Mouse (Mus musculus) heart, postnatal 4 days (tissue): Measurements from ENCODE around the gene H2-Ab1. TPM values are rescaled to one million over a fixed set of nuclear protein-coding genes. Genes with fewer than 3 reads are reported as not detected.
"Not testable (repeated sequence)": the region's sequence is repeated elsewhere in the genome, so short reads cannot be mapped to it uniquely, and the experiment has no call there.

ENCODE experiments used
- DNase-seq: peaks from one replicate; pipeline ENCODE4 v3.0.0; 2021
- total RNA-seq, 2 experiments: library from RNA; stranded (reverse); gene quantifications; 2 replicates each; pipeline ENCODE4 v1.2.3; 2021

H2-Ab1 gene
- 1 to 10 TPM; 2.4 to 3.1 TPM for total RNA-seq

DNA sequence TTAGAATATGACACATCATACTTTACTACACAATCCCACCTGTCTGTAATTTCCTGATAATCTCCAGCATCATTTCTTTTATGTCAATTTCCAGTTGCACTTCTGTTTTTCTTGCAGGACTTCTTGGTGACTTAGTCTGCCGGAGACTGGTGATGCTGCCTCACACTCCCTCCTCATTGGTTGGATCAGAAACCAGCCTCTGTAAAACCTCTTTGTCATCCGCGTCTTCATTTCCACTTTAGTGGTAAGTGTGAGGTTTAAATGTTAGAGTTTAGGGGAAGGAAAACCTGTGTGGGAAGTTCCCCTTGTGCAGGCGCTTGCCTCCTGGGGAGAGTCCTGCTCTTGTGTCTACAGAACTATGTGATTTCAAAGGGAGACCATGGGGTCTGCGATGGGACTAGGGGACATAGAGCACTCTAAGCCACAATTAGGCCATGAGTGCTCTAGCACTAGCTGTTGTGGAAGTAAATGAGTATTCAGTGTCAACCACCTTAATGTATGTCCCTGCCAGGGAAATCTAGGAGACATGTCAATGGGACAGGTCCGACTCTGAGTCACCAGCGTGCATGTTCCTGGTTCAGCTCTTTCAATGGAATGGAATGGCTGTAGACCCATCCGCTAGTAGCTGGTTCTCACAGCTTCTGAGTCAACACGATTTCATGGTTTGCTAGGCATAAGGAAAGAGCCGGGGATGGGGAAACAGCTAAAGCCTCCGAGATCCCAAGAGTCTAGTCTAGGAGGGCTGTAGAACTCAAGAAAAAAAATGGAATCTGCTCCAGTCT is at the start of gene H2-Ab1:
Gene H2-Ab1 (plus strand): TSS at position 96 of the 782 bp plus-strand sequence.
- peak; percentile 87 for DNase-seq

DNA sequence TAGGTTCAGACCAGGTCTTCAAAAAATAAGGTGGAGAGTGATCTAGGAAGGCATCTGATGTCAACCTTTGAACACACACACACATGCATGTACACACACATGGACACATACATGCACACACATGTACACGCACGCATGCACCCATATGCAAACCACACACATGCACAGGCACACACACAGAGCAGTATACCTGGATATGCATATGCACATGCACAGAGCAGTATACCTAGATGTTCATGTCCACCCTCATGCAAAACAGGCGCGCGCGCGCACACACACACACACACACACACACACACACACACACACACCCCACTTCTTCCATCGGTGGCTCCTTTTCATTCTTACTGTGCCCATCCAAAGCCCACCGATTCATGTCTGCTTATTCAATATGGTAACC is 49.6 kb upstream of the H2-Ab1 start:
- DNase-seq = peak; percentile 2

GRCm38 (mm10) chr17:34208421-34208820 is 49.1 kb upstream of the H2-Ab1 start:
- peak; percentile 2 for DNase-seq

GRCm38 (mm10) chr17:34209680-34210079 is 47.8 kb upstream of the H2-Ab1 start:
- peak; percentile 2 for DNase-seq

- peak; percentile 2 for DNase-seq
Measured at GRCm38 (mm10) chr17:34210599-34210998, 46.9 kb upstream of the H2-Ab1 start.

- no peak for DNase-seq
Measured at GRCm38 (mm10) chr17:34211746-34212365, 45.6 kb upstream of the H2-Ab1 start.

- no peak for DNase-seq
Measured at GRCm38 (mm10) chr17:34213936-34214335, 43.6 kb upstream of the H2-Ab1 start.

GRCm38 (mm10) chr17:34215176-34215575 is 42.3 kb upstream of the H2-Ab1 start:
- DNase-seq = no peak

DNA sequence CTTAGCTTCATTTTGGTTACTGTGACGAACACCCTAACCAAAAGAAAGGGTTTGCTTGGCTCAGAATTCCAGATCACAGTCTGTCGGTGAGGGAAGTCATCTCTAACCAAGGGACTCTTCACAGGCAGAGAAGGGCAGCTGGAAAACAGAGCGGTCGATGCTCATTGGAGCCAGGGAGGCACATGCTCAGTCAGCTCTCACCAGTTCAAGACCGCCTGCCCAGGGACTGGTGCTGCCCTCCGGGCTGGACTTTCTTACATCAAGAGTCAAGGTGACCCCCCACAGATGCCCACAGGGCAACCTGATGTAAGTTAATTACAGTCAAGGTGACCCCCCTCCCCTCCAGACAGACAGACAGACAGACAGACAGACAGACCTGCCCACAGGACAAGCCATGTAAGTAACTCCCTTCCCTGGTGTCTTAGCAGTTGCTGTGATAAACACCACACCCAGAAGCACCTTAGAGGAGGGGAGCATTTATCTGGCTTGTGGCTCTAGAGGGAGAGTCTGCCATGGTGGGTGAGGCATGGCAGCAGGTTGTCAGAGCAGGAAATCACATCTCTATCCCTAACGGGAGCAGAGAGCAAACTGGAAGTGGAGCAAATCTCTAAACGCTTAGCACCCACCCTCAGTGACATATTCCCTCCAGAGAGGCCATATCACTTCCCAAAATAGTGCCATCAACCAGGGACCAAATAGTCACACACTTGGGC is 40.1 kb upstream of the H2-Ab1 start:
- no peak for DNase-seq

GRCm38 (mm10) chr17:34217986-34218385 is 39.5 kb upstream of the H2-Ab1 start:
- DNase-seq = no peak

DNA sequence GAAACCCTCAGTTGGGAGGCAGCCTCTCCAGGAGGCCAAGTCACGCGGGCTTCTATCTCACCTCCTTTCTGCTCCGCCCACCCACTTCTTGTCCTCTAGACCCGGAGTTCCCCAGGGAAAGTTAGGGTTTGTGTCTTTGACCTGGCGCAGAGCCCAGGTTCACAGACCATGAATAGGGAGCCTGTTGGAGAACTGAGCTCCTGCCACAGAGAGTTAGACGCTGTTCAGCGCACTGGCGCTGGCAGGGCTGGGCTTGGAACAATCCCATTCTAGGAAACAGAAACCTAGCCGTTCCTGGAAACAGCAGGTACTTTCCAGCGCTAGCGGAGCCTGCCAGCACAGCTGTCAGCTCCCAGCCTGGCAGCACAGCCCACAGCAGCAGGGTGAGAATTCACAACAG is 38.8 kb upstream of the H2-Ab1 start:
- DNase-seq = peak; percentile 57

DNA sequence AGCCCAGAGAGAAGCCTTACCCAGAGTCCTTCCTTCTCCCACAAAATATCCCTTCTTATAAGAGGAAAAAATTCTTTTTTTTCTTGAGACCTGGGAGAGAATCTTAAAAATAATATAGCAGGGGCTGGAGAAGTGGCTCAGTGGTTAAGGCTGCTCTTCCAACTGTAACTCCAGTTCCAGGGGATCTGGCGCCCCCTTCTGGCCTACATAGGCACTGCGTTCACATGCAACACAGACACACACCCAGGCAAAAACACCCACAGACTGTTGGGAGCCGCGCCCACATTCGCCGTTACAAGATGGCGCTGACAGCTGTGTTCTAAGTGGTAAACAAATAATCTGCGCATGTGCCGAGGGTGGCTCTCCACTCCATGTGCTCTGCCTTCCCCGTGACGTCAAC is 38.4 kb upstream of the H2-Ab1 start:
- peak; percentile 80 for DNase-seq

DNA sequence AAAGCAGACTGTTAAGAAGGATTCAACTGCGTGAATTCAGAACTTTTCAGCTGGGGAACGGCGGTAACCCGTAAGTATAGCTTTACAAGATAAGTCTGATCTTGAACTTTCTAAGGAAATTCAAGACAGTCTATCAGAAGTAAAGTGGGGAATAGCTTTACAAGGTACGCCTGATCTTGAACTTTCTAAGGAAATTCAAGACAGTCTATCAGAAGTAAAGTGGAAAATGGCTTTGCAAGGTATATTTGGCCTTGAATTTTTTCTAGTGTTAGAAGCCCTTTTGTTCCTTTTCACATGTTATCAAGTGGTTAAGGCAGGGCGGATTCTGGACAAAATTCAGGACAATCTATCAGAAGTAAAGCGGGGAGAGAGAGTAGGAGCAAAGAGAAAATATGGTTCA is 37.7 kb upstream of the H2-Ab1 start:
- DNase-seq = not testable (repeated sequence)

- DNase-seq = not testable (repeated sequence)
Measured at GRCm38 (mm10) chr17:34220401-34220800, 37.1 kb upstream of the H2-Ab1 start.

GRCm38 (mm10) chr17:34224816-34225215 is 32.7 kb upstream of the H2-Ab1 start:
- no peak for DNase-seq

DNA sequence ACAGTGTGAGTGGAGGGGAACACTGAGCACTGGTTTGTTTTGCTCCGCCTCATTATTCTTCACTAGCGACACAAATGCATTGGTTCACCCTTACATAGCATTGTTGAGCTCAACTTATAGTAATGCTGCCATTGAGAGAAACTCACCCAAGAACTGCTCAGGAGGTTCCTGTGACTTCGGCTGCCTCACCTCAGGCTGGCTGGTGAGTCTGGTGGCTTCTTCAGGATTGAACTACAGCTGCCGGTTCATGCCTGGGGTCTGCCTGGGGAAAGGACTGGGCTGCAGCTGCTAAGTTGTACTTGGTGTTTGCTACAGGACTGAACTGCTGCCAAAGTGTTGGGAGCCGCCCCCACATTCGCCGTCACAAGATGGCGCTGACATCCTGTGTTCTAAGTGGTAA is 32.1 kb upstream of the H2-Ab1 start:
- DNase-seq = no peak

DNA sequence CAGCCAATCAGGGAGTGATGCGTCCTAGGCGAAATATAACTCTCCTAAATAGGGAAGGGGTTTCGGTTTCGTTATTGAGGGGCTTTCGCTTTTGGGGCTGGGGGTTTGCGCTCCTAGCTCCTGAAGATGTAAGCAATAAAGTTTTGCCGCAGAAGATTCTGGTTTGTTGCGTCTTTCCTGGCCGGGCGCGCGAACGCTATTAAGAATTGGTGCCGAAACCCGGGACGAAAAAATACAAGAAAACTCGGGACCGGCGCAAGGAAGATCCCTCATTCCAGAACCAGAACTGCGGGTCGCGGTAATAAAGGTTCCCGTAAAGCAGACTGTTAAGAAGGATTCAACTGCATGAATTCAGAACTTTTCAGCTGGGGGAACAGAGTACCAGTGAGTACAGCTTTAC is 31.6 kb upstream of the H2-Ab1 start:
- DNase-seq = not testable (repeated sequence)

DNA sequence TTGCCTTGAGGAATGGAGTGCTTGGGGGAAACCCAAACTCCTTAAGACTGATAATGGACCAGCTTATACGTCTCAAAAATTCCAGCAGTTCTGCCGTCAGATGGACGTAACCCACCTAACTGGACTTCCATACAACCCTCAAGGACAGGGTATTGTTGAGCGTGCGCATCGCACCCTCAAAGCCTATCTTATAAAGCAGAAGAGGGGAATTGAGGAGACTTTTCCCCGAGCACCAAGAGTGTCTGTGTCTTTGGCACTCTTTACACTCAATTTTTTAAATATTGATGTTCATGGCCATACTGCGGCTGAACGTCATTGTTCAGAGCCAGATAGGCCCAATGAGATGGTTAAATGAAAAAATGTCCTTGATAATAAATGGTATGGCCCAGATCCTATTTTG is 26.5 kb upstream of the H2-Ab1 start:
- DNase-seq = not testable (repeated sequence)

GRCm38 (mm10) chr17:34232021-34232420 is 25.5 kb upstream of the H2-Ab1 start:
- DNase-seq = not testable (repeated sequence)

- peak; percentile 83 for DNase-seq
Measured at GRCm38 (mm10) chr17:34234926-34235325, 22.6 kb upstream of the H2-Ab1 start.

- no peak for DNase-seq
Measured at GRCm38 (mm10) chr17:34236691-34237090, 20.8 kb upstream of the H2-Ab1 start.

- no peak for DNase-seq
Measured at GRCm38 (mm10) chr17:34237741-34238140, 19.7 kb upstream of the H2-Ab1 start.

GRCm38 (mm10) chr17:34238706-34239105 is 18.8 kb upstream of the H2-Ab1 start, which contains the start of gene H2-Ob:
H2-Ob (plus strand) TSS chr17:34238903.
- no peak for DNase-seq
